Mouse (Mus musculus) lung, postnatal 36 days (tissue): ENCODE measurements around the gene Exosc2.
"Not testable (repeated sequence)": the region's sequence is repeated elsewhere in the genome, so short reads cannot be mapped to it uniquely, and the experiment has no call there.

ENCODE experiments used
- DNase-seq: peaks from one replicate; pipeline ENCODE4 v3.0.0; 2022; ENCODE audit warnings: mixed read lengths

The Exosc2 gene

GRCm38 (mm10) chr2:31678641-31679040 is 8.1 kb downstream of the Exosc2 start:
- no peak for DNase-seq

- DNase-seq = not testable (repeated sequence)
These were observed 10.7 kb downstream of the Exosc2 start for GRCm38 (mm10) chr2:31681051-31681707.

GRCm38 (mm10) chr2:31681731-31682235 is 11.3 kb downstream of the Exosc2 start:
- DNase-seq = no peak

- peak; percentile 76 for DNase-seq
These were observed 13.2 kb downstream of the Exosc2 start for GRCm38 (mm10) chr2:31683666-31684065.

- peak; percentile 99 for DNase-seq
These were observed 17.8 kb downstream of the Exosc2 start, which contains the start of gene Abl1 for GRCm38 (mm10) chr2:31688074-31688925. Gene Abl1, plus strand, starts transcription at chr2:31688376.

- DNase-seq = peak; percentile 34
These were observed 18.5 kb downstream of the Exosc2 start for GRCm38 (mm10) chr2:31689045-31689444.

- peak; percentile 38 for DNase-seq
These were observed 19.5 kb downstream of the Exosc2 start for GRCm38 (mm10) chr2:31690063-31690462.

- DNase-seq = no peak
These were observed 27.7 kb downstream of the Exosc2 start for GRCm38 (mm10) chr2:31698209-31698608.

GRCm38 (mm10) chr2:31700545-31701446 is 30.3 kb downstream of the Exosc2 start:
- no peak for DNase-seq

- DNase-seq = peak; percentile 73
These were observed 32.7 kb downstream of the Exosc2 start for GRCm38 (mm10) chr2:31703226-31703625.

- no peak for DNase-seq
These were observed 35.4 kb downstream of the Exosc2 start for GRCm38 (mm10) chr2:31705914-31706313.

GRCm38 (mm10) chr2:31706531-31706930 is 36.0 kb downstream of the Exosc2 start:
- no peak for DNase-seq

GRCm38 (mm10) chr2:31712716-31713115 is 42.2 kb downstream of the Exosc2 start:
- DNase-seq = no peak

- no peak for DNase-seq
These were observed 43.3 kb downstream of the Exosc2 start for GRCm38 (mm10) chr2:31713813-31714212.

- no peak for DNase-seq
These were observed 44.3 kb downstream of the Exosc2 start for GRCm38 (mm10) chr2:31714780-31715179.

- DNase-seq = no peak
These were observed 45.5 kb downstream of the Exosc2 start for GRCm38 (mm10) chr2:31715985-31716384.

GRCm38 (mm10) chr2:31719202-31719880 is 48.8 kb downstream of the Exosc2 start:
- no peak for DNase-seq

GRCm38 (mm10) chr2:31719944-31720343 is 49.4 kb downstream of the Exosc2 start:
- no peak for DNase-seq

- DNase-seq = peak; percentile 73
These were observed 50.3 kb downstream of the Exosc2 start for GRCm38 (mm10) chr2:31720783-31721182.

- no peak for DNase-seq
These were observed 54.4 kb downstream of the Exosc2 start for GRCm38 (mm10) chr2:31724730-31725490.

- DNase-seq = no peak
These were observed 57.2 kb downstream of the Exosc2 start for GRCm38 (mm10) chr2:31727576-31728277.
